Mouse (Mus musculus) inflammation-experienced regulatory T-cells, adult 6 months (primary cell): ENCODE measurements around the gene Lrrc3c. TPM values are rescaled to one million over a fixed set of nuclear protein-coding genes. Genes with fewer than 3 reads are reported as not detected.

Source experiments
- ATAC-seq: one replicate; pipeline ENCODE4 v1.8.0; 2017
- polyA plus RNA-seq, 3 experiments: library from polyadenylated mRNA; unstranded; fragments of 100-300 nt; shearing (Covaris generic); gene quantifications; one replicate each; pipeline ENCODE4 v1.2.1; 2017

Lrrc3c gene
- polyA plus RNA-seq, 3 experiments from 2014 or later = not detected

- no peak for ATAC-seq
Measured at GRCm38 (mm10) chr11:98628706-98629105, 30.6 kb downstream of the Lrrc3c start.

GRCm38 (mm10) chr11:98630646-98631045 lies 32.6 kb downstream of the Lrrc3c start:
- no peak for ATAC-seq

- ATAC-seq = peak; percentile 64
Measured at GRCm38 (mm10) chr11:98635312-98635970, 37.4 kb downstream of the Lrrc3c start.

- ATAC-seq = no peak
Measured at GRCm38 (mm10) chr11:98637501-98637900, 39.4 kb downstream of the Lrrc3c start.

- no peak for ATAC-seq
Measured at GRCm38 (mm10) chr11:98640091-98640490, 42.0 kb downstream of the Lrrc3c start.

GRCm38 (mm10) chr11:98644757-98645156 lies 46.7 kb downstream of the Lrrc3c start:
- ATAC-seq = no peak

GRCm38 (mm10) chr11:98645946-98646345 lies 47.9 kb downstream of the Lrrc3c start:
- ATAC-seq = no peak

GRCm38 (mm10) chr11:98646459-98646858 lies 48.4 kb downstream of the Lrrc3c start, which contains the start of gene Gsdma2:
TSS of gene Gsdma2 (plus strand) at chr11:98646759.
- ATAC-seq = no peak

Other genes with a start within 250 kb of the Lrrc3c start
- gene Ppp1r1b, start 249.9 kb upstream of the Lrrc3c start, polyA plus RNA-seq = not detected
- 10 to 100 TPM; 38.5 to 42.1 (median 40.3) TPM for gene Stard3, start 239.9 kb upstream of the Lrrc3c start, polyA plus RNA-seq
- not detected for gene Tcap, start 214.5 kb upstream of the Lrrc3c start, polyA plus RNA-seq
- not detected for gene Pnmt, start 211.8 kb upstream of the Lrrc3c start, polyA plus RNA-seq
- 1 to 10 TPM; 7.0 to 8.2 (median 7.2) TPM for gene Pgap3, start 197.8 kb upstream of the Lrrc3c start, polyA plus RNA-seq
- gene Erbb2, start 185.8 kb upstream of the Lrrc3c start, polyA plus RNA-seq = under 1 TPM in 2 of 3 experiments, not detected in 1; 0.13 to 0.68 TPM
- 100 to 1,000 TPM; 148 to 198 (median 167) TPM for gene Mien1, start 159.3 kb upstream of the Lrrc3c start, polyA plus RNA-seq
- 1 to 10 TPM; 1.2 to 3.1 (median 2.1) TPM for gene Grb7, start 151.9 kb upstream of the Lrrc3c start, polyA plus RNA-seq
- gene Ikzf3, start 52.3 kb upstream of the Lrrc3c start, polyA plus RNA-seq = 100 to 1,000 TPM in 1 of 3 experiments, 10 to 100 TPM in 2; 75.8 to 102 (median 78.8) TPM
- gene Zpbp2, start 47.2 kb upstream of the Lrrc3c start, polyA plus RNA-seq = 1 to 10 TPM; 3.4 to 5.0 (median 4.3) TPM
- gene Ormdl3, start 10.9 kb upstream of the Lrrc3c start, polyA plus RNA-seq = 10 to 100 TPM; 23.6 to 31.0 (median 30.7) TPM
- 10 to 100 TPM in 2 of 3 experiments, 1 to 10 TPM in 1; 1.3 to 14.8 (median 10.7) TPM for gene Gm12355, start 27.4 kb downstream of the Lrrc3c start, polyA plus RNA-seq
- gene Gsdma3, start 28.1 kb downstream of the Lrrc3c start, polyA plus RNA-seq = not detected
- not detected for gene Gsdma2, start 48.5 kb downstream of the Lrrc3c start, polyA plus RNA-seq
- not detected for gene Gsdma, start 66.1 kb downstream of the Lrrc3c start, polyA plus RNA-seq
- gene Psmd3, start 84.3 kb downstream of the Lrrc3c start, polyA plus RNA-seq = 10 to 100 TPM; 12.9 to 20.6 (median 15.5) TPM
- gene Csf3, start 103.0 kb downstream of the Lrrc3c start, polyA plus RNA-seq = not detected
- gene Med24, start 131.1 kb downstream of the Lrrc3c start, polyA plus RNA-seq = 10 to 100 TPM; 23.8 to 32.5 (median 28.3) TPM
- gene Thra, start 142.3 kb downstream of the Lrrc3c start, polyA plus RNA-seq = 1 to 10 TPM; 1.3 to 6.3 (median 5.2) TPM
- gene Nr1d1, start 177.0 kb downstream of the Lrrc3c start, polyA plus RNA-seq = 1 to 10 TPM; 6.5 to 8.4 (median 7.3) TPM
- gene Msl1, start 197.2 kb downstream of the Lrrc3c start, polyA plus RNA-seq = 10 to 100 TPM; 16.7 to 26.3 (median 20.4) TPM
- 10 to 100 TPM in 2 of 3 experiments, 1 to 10 TPM in 1; 8.7 to 14.8 (median 11.6) TPM for gene Casc3, start 206.6 kb downstream of the Lrrc3c start, polyA plus RNA-seq
- under 1 TPM in 2 of 3 experiments, not detected in 1; 0.32 to 0.63 TPM for gene Rapgefl1, start 238.5 kb downstream of the Lrrc3c start, polyA plus RNA-seq